Comparison of ENCODE assay signal across 8 mouse cellular contexts in the genomic region with DNA sequence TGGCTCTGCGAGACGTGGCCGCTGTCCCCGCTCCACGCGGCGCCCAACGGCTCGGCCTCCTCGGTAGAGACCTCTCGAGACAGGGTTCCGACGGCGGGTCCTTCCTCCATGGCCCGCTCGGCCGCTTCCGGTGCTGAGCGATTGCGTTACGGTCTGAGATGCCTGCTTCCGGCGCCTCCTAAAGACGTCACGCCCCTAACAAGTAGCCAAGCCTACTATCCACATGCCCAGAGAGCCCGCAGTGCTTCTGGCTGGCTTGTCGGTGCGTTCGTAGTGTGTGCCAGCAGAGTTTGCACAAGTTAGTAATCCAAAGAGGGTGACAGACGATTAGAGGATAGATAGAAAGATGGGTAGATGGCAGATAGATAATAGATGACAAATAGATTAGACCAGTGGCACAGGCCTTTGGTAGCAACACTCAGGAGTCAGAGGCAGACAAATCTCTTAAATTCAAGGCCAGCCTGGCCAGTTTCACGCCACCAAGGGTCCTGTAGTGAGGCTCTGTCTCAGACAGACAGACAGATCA. TPM values are rescaled to one million over a fixed set of nuclear protein-coding genes. Genes with fewer than 3 reads are reported as not detected.
DNase-seq lines count a peak whose midpoint lies in the region; ATAC-seq lines count a peak whose summit lies in the region.

Bloc1s4 (minus strand) TSS at position 115 of the 526 bp plus-strand sequence.

- H3K9me3 ChIP-seq in heart, embryonic 13.5 days = no peaks in the 10 kb centered on the region
- no peaks in the 10 kb centered on the region for H3K9me3 ChIP-seq in liver, embryonic 12.5 days (replicated peaks)
- no peaks in the 10 kb centered on the region for H3K9me3 ChIP-seq in stomach, embryonic 15.5 days

- H3K4me2 ChIP-seq in heart, embryonic 13.5 days = peak within 1 kb of the TSS; percentile 96
- peak within 1 kb of the TSS; percentile 95 for H3K4me2 ChIP-seq in liver, embryonic 12.5 days
- H3K4me2 ChIP-seq in stomach, embryonic 15.5 days = peak within 1 kb of the TSS; percentile 94

- DNase-seq in CD4-positive helper T cell, adult 2 months (ENCODE audit: low read depth, low spot score) = peak; percentile 91
- peak; percentile 83 for DNase-seq in brain, embryonic 18.5 days (ENCODE audit: low read depth, low spot score)
- DNase-seq in kidney, postnatal 10 days = peak; percentile 97
- peak; percentile 85 to 88 for DNase-seq in natural killer cell, adult 2 months (ENCODE audit: low spot score in 2 of 2)

- H3K4me3 ChIP-seq in heart, embryonic 13.5 days = peak within 1 kb of the TSS; percentile 92
- peak within 1 kb of the TSS; percentile 97 for H3K4me3 ChIP-seq in liver, embryonic 12.5 days
- peak within 1 kb of the TSS; percentile 91 for H3K4me3 ChIP-seq in stomach, embryonic 15.5 days (replicated peaks)

- H3K36me3 ChIP-seq in heart, embryonic 13.5 days = peaks cover 9% of the 10 kb centered on the region; the same call in 1 of the 2 replicates
- peaks cover 5% of the 10 kb centered on the region; the same call in 1 of the 2 replicates for H3K36me3 ChIP-seq in liver, embryonic 12.5 days
- H3K36me3 ChIP-seq in stomach, embryonic 15.5 days = no peaks in the 10 kb centered on the region

- H3K27me3 ChIP-seq in heart, embryonic 13.5 days (replicated peaks) = peaks cover 15% of the 10 kb centered on the region; the same call in 1 of the 2 replicates
- H3K27me3 ChIP-seq in liver, embryonic 12.5 days (replicated peaks) = peaks cover 8% of the 10 kb centered on the region; the same call in 1 of the 2 replicates
- H3K27me3 ChIP-seq in stomach, embryonic 15.5 days (replicated peaks) = no peaks in the 10 kb centered on the region

- no peak within 1 kb of the TSS for H3K27ac ChIP-seq in heart, embryonic 13.5 days (replicated peaks)
- H3K27ac ChIP-seq in liver, embryonic 12.5 days = peak within 1 kb of the TSS; percentile 73
- H3K27ac ChIP-seq in stomach, embryonic 15.5 days = no peak within 1 kb of the TSS

- peak; percentile 88 for ATAC-seq in erythroid progenitor cell, adult 5-6 weeks (replicated peaks; ENCODE audit: low FRiP score, poor library complexity, severe bottlenecking)
- peak; percentile 77 for ATAC-seq in heart, embryonic 13.5 days (ENCODE audit: extremely low read depth, insufficient number of reproducible peaks, low FRiP score, low TSS enrichment)
- ATAC-seq in liver, embryonic 12.5 days = peak; percentile 87
- peak; percentile 89 for ATAC-seq in stomach, embryonic 15.5 days (ENCODE audit: insufficient read depth, low FRiP score, low read depth)

- WGBS in heart, embryonic 13.5 days = 4% methylated on average over 31 of the region's 31 CpGs
- WGBS in liver, embryonic 12.5 days (ENCODE audit: insufficient replicate concordance) = 3% methylated on average over 31 of the region's 31 CpGs
- WGBS in stomach, embryonic 15.5 days = 4% methylated on average over 31 of the region's 31 CpGs

- peak within 1 kb of the TSS; percentile 91 for H3K9ac ChIP-seq in heart, embryonic 13.5 days
- peak within 1 kb of the TSS; percentile 88 for H3K9ac ChIP-seq in liver, embryonic 12.5 days
- peak within 1 kb of the TSS; percentile 69 for H3K9ac ChIP-seq in stomach, embryonic 15.5 days

- H3K4me1 ChIP-seq in heart, embryonic 13.5 days = peaks cover 17% of the 10 kb centered on the region
- H3K4me1 ChIP-seq in liver, embryonic 12.5 days = peaks cover 25% of the 10 kb centered on the region
- H3K4me1 ChIP-seq in stomach, embryonic 15.5 days = peaks cover 6% of the 10 kb centered on the region; the same call in 1 of the 2 replicates

RNA-seq across cellular contexts. Expression of gene Bloc1s4, which starts in this region (rescaled TPM):
- 5.0 and 10.5 TPM in 2 replicates for total RNA-seq in erythroid progenitor cell, adult 5-6 weeks (2015; ENCODE audit: low replicate concordance)
- total RNA-seq in erythroid progenitor cell, adult 5-6 weeks (2017; ENCODE audit: low replicate concordance) = 7.9 and 13.1 TPM in 2 replicates
- polyA plus RNA-seq in heart, embryonic 13.5 days (2015; fragmentation: Nextera tagmentation; extraction: Ambion mirVana) = 17.1 and 18.0 TPM in 2 replicates
- polyA plus RNA-seq in liver, embryonic 12.5 days (2016; fragmentation: Nextera tagmentation; extraction: Ambion mirVana) = 23.7 and 26.8 TPM in 2 replicates
- 23.2 and 26.3 TPM in 2 replicates for polyA plus RNA-seq in stomach, embryonic 15.5 days (2015; fragmentation: Nextera tagmentation; extraction: Ambion mirVana)
